Mouse (Mus musculus) myocyte (in vitro differentiated cells): ENCODE results near the gene Tmem132e.

Experiments used
- MAX ChIP-seq: IDR thresholded peaks from one replicate; pipeline ENCODE4 v1.6.1; 2011; ENCODE audit warnings: low read depth, mild to moderate bottlenecking, control low read depth
- MYOG ChIP-seq, 3 experiments: IDR thresholded peaks; one replicate each; pipeline ENCODE4 v1.6.1; 2011; ENCODE audit warnings: control low read depth in 2 of 3, low read depth in 2 of 3, mild to moderate bottlenecking in 2 of 3; ENCODE audit not compliant: insufficient read length in 2 of 3, control insufficient read depth in 1 of 3, insufficient read depth in 1 of 3
- POLR2A ChIP-seq: IDR thresholded peaks from one replicate; pipeline ENCODE4 v1.6.1; 2011; ENCODE audit warnings: low read depth, mild to moderate bottlenecking, control low read depth, moderate library complexity; ENCODE audit not compliant: insufficient read length
- POLR2AphosphoS2 ChIP-seq: IDR thresholded peaks from one replicate; pipeline ENCODE4 v1.6.1; 2011; ENCODE audit warnings: low read depth, control low read depth; ENCODE audit not compliant: insufficient read length
- SRF ChIP-seq: IDR thresholded peaks from one replicate; pipeline ENCODE4 v1.6.1; 2011; ENCODE audit warnings: low read depth; ENCODE audit not compliant: control insufficient read depth, insufficient read length
- TCF3 ChIP-seq: IDR thresholded peaks from one replicate; pipeline ENCODE4 v1.6.1; 2011; ENCODE audit warnings: low read depth, control low read depth; ENCODE audit not compliant: insufficient read length
- USF1 ChIP-seq: IDR thresholded peaks from one replicate; pipeline ENCODE4 v1.6.1; 2011; ENCODE audit warnings: low read depth, mild to moderate bottlenecking, control low read depth, moderate library complexity

DNA sequence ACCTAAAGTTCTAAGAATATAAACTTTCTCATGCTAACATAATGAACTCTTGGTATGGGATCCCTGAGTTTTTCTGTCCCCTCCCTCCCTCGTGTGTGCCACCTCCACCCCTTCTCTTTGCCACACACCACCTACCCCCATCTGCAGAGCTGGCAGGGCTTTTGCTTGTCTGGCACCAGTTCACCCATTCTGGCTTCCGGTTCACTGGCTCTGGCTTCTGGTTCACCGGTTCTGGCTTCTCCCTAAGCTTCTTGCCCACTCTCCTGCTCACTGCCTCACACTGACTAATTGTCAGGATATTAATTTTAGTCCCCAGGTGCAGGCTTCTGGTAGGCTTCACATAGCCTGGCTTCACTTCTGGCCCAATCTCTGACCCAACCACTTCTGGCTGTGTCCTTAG lies 88.7 kb downstream of the Tmem132e start:
- TF ChIP-seq POLR2A, result no peak
- TF ChIP-seq SRF, result no peak
- TF ChIP-seq MYOG (IDR thresholded peaks at IDR 0.05; ENCODE audit: control insufficient read depth in 1 of 3, insufficient read depth in 1 of 3, insufficient read length in 2 of 3, low read depth in 2 of 3), result no peak
- TF ChIP-seq POLR2AphosphoS2, result no peak
- TF ChIP-seq USF1, result no peak
- no peak for TF ChIP-seq MAX
- TF ChIP-seq TCF3, result no peak
